Mouse (Mus musculus): ENCODE measurements around the gene Treml1.

GRCm38 (mm10) chr17:48362966-48363365, 3.2 kb downstream of the Treml1 start:
- no peak for TF ChIP-seq EP300 (IDR thresholded peaks at IDR 0.05; ENCODE audit: low read depth)
- no peak for TF ChIP-seq CTCF (IDR thresholded peaks at IDR 0.05; ENCODE audit: low read depth)

Data from heart, postnatal 0 days (tissue).